Mouse (Mus musculus) liver, embryonic 13.5 days (tissue): ENCODE results near the gene Prkce. TPM values are rescaled to one million over a fixed set of nuclear protein-coding genes. Genes with fewer than 3 reads are reported as not detected.

Experiments used
- ATAC-seq: fragments of 200-750 bp; cut with Nextera tagmentation; 2 replicates; pipeline ENCODE4 v1.8.0; 2017; ENCODE audit warnings: low read depth, mild to moderate bottlenecking, moderate number of reproducible peaks, moderate library complexity
- DNase-seq: peaks from one replicate; pipeline ENCODE4 v3.0.0; 2022
- H3K27ac ChIP-seq: fragments of 300-500 bp; sonication (generic); 2 replicates; pipeline ENCODE4 v1.5.1; 2015; ENCODE audit warnings: moderate library complexity, mild to moderate bottlenecking, inconsistent platforms
- H3K27me3 ChIP-seq: fragments of 300-500 bp; sonication (generic); 2 replicates; pipeline ENCODE4 v1.6.1; 2015; ENCODE audit warnings: mild to moderate bottlenecking, inconsistent platforms
- H3K36me3 ChIP-seq: fragments of 300-500 bp; sonication (generic); 2 replicates; pipeline ENCODE4 v1.6.1; 2015; ENCODE audit warnings: mild to moderate bottlenecking, inconsistent platforms
- H3K4me1 ChIP-seq: fragments of 300-500 bp; sonication (generic); replicated peaks from 2 replicates; pipeline ENCODE4 v1.6.1; 2015; ENCODE audit warnings: inconsistent platforms
- H3K4me2 ChIP-seq: fragments of 300-500 bp; sonication (generic); 2 replicates; pipeline ENCODE4 v1.6.1; 2015; ENCODE audit warnings: inconsistent platforms, mild to moderate bottlenecking, moderate library complexity
- H3K4me3 ChIP-seq: fragments of 300-500 bp; sonication (generic); replicated peaks from 2 replicates; pipeline ENCODE4 v1.5.1; 2015; ENCODE audit warnings: mild to moderate bottlenecking, inconsistent platforms
- H3K9ac ChIP-seq: fragments of 300-500 bp; sonication (generic); 2 replicates; pipeline ENCODE4 v1.6.1; 2015; ENCODE audit warnings: mild to moderate bottlenecking, inconsistent platforms
- H3K9me3 ChIP-seq: fragments of 300-500 bp; sonication (generic); replicated peaks from 2 replicates; pipeline ENCODE4 v1.6.1; 2016; ENCODE audit warnings: inconsistent platforms
- WGBS: fragments of 180-500 bp; shearing (Covaris S2); methylation state at CpG from one replicate; pipeline ENCODE4 v1.1.7; 2015; ENCODE audit not compliant: insufficient replicate concordance; 5-methylcytosine and 5-hydroxymethylcytosine counted together
- polyA plus RNA-seq: library from polyadenylated mRNA; unstranded; fragments of >200 nt; fragmentation: Nextera tagmentation; extraction: Ambion mirVana; gene quantifications from 2 replicates; pipeline ENCODE4 v1.2.1, GENCODE M21; 2015

The Prkce gene
- polyA plus RNA-seq, 1 experiment from 2014 or later: 0.90 TPM

DNA sequence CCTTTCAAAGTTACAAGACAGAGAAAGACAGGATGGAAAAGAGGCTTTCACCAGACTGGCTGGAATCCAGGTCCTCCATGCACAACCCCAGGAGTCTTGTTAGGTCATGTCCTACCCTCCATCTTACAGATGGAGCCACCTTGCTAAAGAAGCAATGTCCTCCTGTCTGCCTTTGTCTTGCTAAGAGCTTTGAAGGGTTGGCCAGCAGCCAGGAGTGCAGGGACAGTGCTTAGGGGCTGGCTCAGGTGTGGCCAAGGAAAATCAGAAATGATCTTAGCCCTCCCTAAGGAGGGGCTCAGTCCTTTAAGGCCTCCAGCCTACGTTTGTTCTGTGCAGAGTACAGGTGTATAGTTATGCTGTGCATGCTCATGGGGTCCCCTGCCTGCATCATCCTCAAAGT is 469.7 kb downstream of the Prkce start:
- H3K4me3 ChIP-seq: no peak overlapping the region
- H3K9me3 ChIP-seq: no peaks in the 10 kb centered on the region
- DNase-seq: no peak
- no peak overlapping the region for H3K4me2 ChIP-seq
- no peaks in the 10 kb centered on the region for H3K36me3 ChIP-seq
- H3K4me1 ChIP-seq: no peaks in the 10 kb centered on the region
- ATAC-seq: no peak
- WGBS: 44% methylated on average over 1 of the region's 1 CpGs
- no peaks in the 10 kb centered on the region for H3K27me3 ChIP-seq
- no peak overlapping the region for H3K9ac ChIP-seq
- no peak overlapping the region for H3K27ac ChIP-seq

DNA sequence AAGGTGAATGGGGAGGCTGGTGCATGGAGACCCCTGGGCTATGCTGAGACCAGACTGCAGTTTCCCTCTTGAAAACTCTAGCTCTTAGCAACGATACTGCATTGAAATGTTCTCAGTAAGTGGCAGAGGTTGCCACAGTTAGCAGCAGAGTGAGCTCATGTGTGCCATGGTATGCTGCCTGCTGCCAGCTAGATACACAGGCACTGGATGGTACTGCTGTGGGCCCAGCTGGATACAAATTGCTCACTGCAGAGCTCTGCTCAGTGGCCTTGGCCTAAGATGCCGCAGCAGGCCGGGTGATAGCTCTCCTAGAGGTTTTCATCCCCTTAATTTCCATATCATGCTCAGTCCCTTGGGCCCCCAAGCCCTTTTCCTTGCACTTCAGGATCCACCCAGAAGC is 471.7 kb downstream of the Prkce start:
- Histone ChIP-seq H3K9me3 (no peaks in the 10 kb centered on the region), H3K4me1 (no peaks in the 10 kb centered on the region), H3K27ac (no peak overlapping the region), H3K36me3 (no peaks in the 10 kb centered on the region), H3K27me3 (no peaks in the 10 kb centered on the region), H3K4me3 (no peak overlapping the region), H3K4me2 (no peak overlapping the region), H3K9ac (no peak overlapping the region)
- ATAC-seq: no peak
- no peak for DNase-seq
- WGBS: 51% methylated on average over 3 of the region's 3 CpGs

DNA sequence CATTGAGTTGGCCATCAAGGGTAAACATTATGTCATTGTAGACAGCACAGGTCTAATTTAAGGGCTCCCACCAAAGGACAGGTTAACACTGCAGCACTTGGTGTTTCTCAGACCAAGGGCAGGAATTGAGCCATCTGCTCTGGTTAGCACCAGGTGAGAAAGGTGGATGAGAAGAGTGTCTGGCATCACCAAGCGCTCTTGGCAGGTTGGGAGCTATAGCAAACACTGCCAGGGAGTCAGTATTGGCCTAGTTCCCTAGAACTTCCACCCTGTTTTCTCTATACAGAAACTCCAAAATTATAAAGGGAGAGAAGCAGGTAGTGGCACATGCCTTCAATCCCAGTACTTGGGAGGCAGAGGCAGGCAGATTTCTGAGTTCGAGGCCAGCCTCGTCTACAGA is 479.6 kb downstream of the Prkce start:
- no peak for ATAC-seq
- Histone ChIP-seq H3K27me3 (no peaks in the 10 kb centered on the region), H3K36me3 (no peaks in the 10 kb centered on the region)

DNA sequence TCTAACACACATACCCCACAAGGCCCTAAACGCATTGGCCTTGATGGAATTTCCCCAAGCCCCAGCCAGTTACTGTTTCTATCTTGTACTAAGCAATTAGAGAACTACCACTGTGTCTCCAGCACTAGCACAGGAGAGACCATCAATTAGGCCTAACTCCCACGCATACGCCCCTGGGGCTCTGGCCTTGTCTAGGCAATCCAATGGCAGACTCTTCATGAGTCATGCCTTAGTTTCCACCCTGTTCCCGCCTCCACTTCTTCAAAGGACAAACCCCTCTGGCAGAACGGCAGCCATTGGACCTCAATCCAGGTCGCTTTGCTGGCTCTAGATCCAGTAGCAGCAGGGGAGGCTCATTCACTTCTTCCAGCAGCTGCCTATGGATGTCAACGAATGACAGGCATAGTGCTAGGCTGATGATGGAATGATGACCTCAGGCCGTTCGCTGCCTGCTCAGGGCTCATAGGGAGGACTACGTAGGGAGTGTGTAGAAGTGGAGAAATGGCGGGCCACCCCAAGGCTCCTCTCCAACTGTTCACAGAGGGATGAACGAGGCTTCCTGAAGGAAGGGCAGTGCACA is 481.4 kb downstream of the Prkce start:
- ATAC-seq (no peak), DNase-seq (no peak)
- Histone ChIP-seq H3K4me3 (no peak overlapping the region), H3K27ac (no peak overlapping the region), H3K4me2 (no peak overlapping the region), H3K9me3 (no peaks in the 10 kb centered on the region), H3K36me3 (no peaks in the 10 kb centered on the region), H3K27me3 (no peaks in the 10 kb centered on the region), H3K9ac (no peak overlapping the region), H3K4me1 (no peaks in the 10 kb centered on the region)
- 73% methylated on average over 12 of the region's 12 CpGs for WGBS

More for the DNA sequence above, 479.6 kb downstream of the Prkce start:
- no peak overlapping the region for H3K9ac ChIP-seq
- no peaks in the 10 kb centered on the region for H3K9me3 ChIP-seq
- DNase-seq: no peak
- no peak overlapping the region for H3K27ac ChIP-seq
- H3K4me1 ChIP-seq: no peaks in the 10 kb centered on the region
- no peak overlapping the region for H3K4me2 ChIP-seq
- no peak overlapping the region for H3K4me3 ChIP-seq
- 76% methylated on average over 3 of the region's 3 CpGs for WGBS

DNA sequence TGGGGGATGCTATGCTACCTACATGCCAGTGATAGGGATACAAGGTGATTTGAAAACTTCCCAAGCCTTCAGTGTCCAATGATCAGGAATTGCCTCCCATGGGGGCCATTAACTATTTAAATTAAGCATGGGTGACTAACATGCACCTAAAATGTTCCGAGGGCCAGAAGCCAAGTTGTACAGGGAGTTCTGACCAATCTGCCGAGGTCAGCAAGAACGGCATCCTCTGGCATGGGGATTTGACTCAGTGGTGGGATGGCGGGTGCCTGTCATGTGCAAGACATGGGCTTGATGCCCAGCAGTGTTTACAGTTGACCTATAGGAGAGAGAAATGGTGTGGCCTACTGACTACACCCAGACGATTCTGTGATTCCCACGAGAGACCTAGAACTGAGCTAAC is 482.7 kb downstream of the Prkce start:
- no peaks in the 10 kb centered on the region for H3K36me3 ChIP-seq
- H3K4me3 ChIP-seq: no peak overlapping the region
- ATAC-seq (no peak), DNase-seq (no peak)
- WGBS: 79% methylated on average over 6 of the region's 6 CpGs
- no peaks in the 10 kb centered on the region for H3K9me3 ChIP-seq
- H3K4me1 ChIP-seq: no peaks in the 10 kb centered on the region
- no peak overlapping the region for H3K27ac ChIP-seq
- H3K27me3 ChIP-seq: no peaks in the 10 kb centered on the region
- H3K4me2 ChIP-seq: no peak overlapping the region
- no peak overlapping the region for H3K9ac ChIP-seq

DNA sequence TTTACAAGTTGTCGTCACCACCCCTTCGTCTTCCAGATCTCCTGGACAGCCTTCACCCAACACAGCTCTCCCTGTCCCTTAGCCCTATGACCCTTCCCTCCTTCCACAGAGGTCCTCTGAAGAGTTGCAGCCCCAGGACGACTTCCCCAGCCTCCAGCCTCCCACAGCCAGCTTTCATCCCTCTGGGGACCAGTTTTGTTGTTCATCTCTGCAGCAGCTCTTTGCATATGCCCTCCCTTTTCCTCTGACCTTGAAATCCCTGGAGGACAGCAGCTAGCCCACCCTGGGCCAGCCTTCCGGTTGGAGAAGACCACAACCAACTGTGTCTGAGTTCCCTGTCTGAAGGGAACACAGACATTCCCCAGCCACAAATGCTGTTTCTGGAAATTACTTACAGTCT is 483.5 kb downstream of the Prkce start:
- ATAC-seq (no peak), DNase-seq (no peak)
- no peak overlapping the region for H3K9ac ChIP-seq
- no peak overlapping the region for H3K4me3 ChIP-seq
- H3K27me3 ChIP-seq: no peaks in the 10 kb centered on the region
- H3K36me3 ChIP-seq: no peaks in the 10 kb centered on the region
- H3K27ac ChIP-seq: no peak overlapping the region
- no peak overlapping the region for H3K4me2 ChIP-seq
- no peaks in the 10 kb centered on the region for H3K9me3 ChIP-seq
- H3K4me1 ChIP-seq: no peaks in the 10 kb centered on the region
- WGBS: 48% methylated on average over 4 of the region's 4 CpGs

DNA sequence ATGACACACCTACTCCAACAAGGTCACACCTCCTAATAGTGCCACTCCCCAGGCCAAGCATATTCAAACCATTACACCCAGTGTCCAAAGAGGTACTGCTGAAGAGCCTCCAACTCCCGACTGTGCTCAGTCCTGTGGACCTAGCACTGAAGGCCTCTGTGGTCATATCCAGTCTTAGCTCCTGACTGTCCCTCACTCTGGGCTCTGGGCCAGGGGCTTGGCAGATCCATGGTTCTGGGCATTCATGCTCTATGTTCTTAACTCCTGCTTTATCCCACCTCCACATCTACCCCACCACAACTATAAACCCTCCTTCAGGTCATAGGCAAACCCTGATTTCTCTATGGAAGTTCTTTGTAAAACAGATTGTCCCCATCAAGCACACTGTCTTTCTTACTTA is 485.2 kb downstream of the Prkce start:
- no peak for ATAC-seq
- 64% methylated on average over 1 of the region's 1 CpGs for WGBS

DNA sequence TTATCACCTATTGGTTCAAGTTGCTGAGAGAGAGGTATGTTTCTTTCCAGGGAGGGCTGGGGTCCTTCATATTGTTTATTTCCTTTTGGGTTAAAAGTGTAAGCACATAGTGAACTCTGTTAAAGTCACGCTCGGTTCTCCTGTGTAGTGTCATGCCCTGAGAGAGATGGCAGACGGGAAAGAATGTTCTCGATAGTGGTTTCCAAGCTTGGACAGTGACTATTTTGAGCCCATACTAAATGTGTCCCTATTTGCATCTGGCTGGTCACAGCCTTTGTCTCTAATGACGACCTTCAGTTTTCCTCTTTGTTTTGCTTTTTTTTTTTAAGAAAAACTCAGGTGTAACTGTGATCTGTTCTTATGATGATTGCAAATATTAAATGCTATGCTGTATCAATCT is 488.8 kb downstream of the Prkce start:
- Histone ChIP-seq H3K27me3 (no peaks in the 10 kb centered on the region), H3K36me3 (no peaks in the 10 kb centered on the region), H3K4me3 (no peak overlapping the region), H3K4me1 (no peaks in the 10 kb centered on the region), H3K9me3 (no peaks in the 10 kb centered on the region), H3K27ac (no peak overlapping the region), H3K4me2 (no peak overlapping the region), H3K9ac (no peak overlapping the region)
- no peak for ATAC-seq
- no peak for DNase-seq
- 67% methylated on average over 5 of the region's 5 CpGs for WGBS

More for the DNA sequence above, 485.2 kb downstream of the Prkce start:
- Histone ChIP-seq H3K27ac (no peak overlapping the region), H3K4me2 (no peak overlapping the region), H3K36me3 (no peaks in the 10 kb centered on the region), H3K27me3 (no peaks in the 10 kb centered on the region), H3K9ac (no peak overlapping the region), H3K4me3 (no peak overlapping the region), H3K4me1 (no peaks in the 10 kb centered on the region), H3K9me3 (no peaks in the 10 kb centered on the region)
- DNase-seq: no peak

DNA sequence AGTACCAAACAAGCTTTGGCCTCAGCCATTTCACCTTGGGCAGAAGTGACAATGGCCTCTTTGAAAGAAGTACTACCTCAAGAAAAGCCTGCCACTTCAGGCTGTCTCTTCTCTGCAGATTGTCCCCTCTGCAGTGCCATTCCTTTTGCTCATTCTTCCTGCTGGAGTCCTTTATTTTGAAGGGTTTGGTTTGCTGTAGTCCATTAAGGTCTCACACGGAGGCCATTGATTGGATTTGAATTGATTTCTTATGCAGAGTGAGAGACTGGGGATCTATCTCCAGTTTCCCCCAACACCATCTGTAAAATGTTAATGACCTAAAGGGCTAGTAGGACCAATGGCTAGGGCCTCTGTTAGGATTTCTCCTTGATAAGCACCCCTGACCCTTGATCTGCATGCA is 494.7 kb downstream of the Prkce start:
- no peaks in the 10 kb centered on the region for H3K27me3 ChIP-seq
- H3K27ac ChIP-seq: no peak overlapping the region
- WGBS: 72% methylated on average over 1 of the region's 1 CpGs
- DNase-seq (no peak), ATAC-seq (no peak)
- no peak overlapping the region for H3K4me2 ChIP-seq
- H3K4me3 ChIP-seq: no peak overlapping the region
- peaks cover 3% of the 10 kb centered on the region; the same call in 1 of the 2 replicates for H3K4me1 ChIP-seq
- no peaks in the 10 kb centered on the region for H3K36me3 ChIP-seq
- H3K9ac ChIP-seq: no peak overlapping the region
- no peaks in the 10 kb centered on the region for H3K9me3 ChIP-seq

DNA sequence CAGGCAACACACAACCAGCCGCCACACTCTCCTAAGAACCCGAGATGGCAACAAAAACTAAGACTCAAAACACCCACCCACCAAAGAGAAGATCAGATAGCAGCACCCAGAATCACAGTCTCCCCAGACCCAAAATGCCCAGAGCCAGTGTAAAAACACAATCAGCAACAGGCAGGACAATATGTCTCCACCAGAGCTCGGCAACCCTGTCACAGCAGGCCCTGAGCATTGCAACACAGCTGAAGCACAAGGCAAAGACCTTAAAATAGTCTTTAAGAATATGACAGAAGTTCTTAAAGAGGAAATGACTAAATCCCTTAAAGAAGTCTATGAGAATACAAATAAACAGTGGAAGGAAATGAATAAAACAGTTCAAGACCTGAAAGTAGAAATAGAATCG is 495.9 kb downstream of the Prkce start:
- Histone ChIP-seq H3K4me3 (no peak overlapping the region), H3K4me2 (no peak overlapping the region), H3K36me3 (no peaks in the 10 kb centered on the region), H3K9me3 (no peaks in the 10 kb centered on the region), H3K4me1 (peaks cover 3% of the 10 kb centered on the region; the same call in 1 of the 2 replicates), H3K27ac (no peak overlapping the region), H3K9ac (no peak overlapping the region), H3K27me3 (peaks cover 5% of the 10 kb centered on the region; the same call in 1 of the 2 replicates)
- ATAC-seq (no peak), DNase-seq (no peak)
- WGBS: 41% methylated on average over 4 of the region's 4 CpGs

DNA sequence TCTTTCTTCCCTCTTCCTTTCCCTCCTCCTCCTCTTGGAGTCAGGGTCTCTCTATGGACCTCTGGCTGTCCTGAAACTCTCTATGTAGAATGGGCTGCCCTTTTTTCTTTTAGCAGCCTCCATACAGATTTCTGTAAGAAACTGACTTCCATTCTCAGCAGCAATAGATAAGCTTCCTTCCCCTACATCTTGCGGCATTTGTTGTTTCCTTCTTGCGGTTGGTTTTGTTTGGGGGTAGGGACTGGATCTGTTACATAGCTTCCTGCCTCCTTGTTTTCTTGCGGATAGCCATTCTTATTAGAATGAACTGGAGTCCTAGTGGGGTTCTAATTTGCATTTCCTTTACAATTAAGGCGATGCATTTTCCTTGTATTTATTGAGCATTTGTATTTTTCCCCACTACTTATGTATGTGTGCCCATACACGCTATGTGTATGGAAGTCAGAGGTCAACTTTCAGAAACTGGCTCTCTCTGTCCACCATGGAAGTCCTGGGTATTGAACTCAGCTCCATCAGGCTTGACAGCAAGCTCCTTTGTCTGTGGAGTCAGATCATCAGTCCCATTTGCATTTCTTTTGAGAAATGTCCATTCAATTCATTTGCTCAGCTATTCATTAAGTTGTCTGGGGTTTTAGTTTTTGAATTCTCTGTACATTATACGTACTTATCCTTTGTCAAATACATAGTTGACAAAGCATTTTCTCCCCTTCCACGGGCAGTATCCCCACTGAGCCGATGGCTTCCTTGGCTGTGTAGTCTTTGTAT is 500.4 kb downstream of the Prkce start:
- peaks cover 22% of the 10 kb centered on the region for H3K27me3 ChIP-seq
- 35% methylated on average over 8 of the region's 8 CpGs for WGBS
- no peaks in the 10 kb centered on the region for H3K9me3 ChIP-seq
- DNase-seq (no peak), ATAC-seq (no peak)
- H3K27ac ChIP-seq: no peak overlapping the region
- no peak overlapping the region for H3K4me3 ChIP-seq
- H3K4me1 ChIP-seq: no peaks in the 10 kb centered on the region
- H3K36me3 ChIP-seq: no peaks in the 10 kb centered on the region
- H3K4me2 ChIP-seq: no peak overlapping the region
- no peak overlapping the region for H3K9ac ChIP-seq
